Mouse (Mus musculus): ENCODE results near the gene Esrrg.

Esrrg gene

DNA sequence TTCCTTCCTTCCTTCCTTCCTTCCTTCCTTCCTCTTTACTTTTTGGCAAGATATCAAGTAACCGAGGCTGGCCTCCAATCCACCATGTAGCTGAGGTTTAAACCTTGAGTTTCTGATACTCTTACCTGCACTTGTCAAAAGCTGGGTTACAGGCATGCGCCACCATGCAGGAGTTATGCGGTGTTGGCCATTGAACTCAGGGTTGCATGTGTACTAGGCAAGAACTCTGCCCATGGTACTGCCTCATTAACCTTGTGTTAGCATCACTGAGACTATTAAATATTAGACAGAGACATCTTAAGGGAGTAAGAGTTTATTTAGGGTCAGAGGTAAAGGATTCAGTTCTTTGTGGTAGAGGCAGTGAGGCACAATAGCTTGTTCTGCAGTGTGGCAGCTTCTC, 161.6 kb downstream of the Esrrg start:
- DNase-seq (ENCODE audit: low read depth, low spot score), result no peak

DNA sequence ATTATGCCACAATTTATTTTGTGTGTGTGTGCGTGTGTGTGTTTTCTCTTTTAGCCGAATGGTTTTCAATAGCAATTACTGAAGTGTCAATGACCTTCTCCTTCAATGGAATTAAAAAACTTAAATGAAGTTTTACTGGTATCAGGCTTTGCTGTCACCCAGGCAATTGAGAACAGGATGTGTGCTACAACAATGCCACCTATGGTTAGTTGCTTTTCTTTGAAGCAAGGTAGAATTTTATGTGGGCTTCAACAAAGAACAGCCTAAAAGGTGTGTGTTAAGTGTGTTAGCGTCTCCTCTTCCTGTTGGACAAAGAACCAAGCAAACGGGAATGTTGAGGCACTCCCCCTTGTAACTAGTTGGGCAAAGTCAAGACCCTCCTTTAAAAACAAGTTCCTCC, 162.5 kb downstream of the Esrrg start:
- no peak for DNase-seq (ENCODE audit: low read depth, low spot score)

DNA sequence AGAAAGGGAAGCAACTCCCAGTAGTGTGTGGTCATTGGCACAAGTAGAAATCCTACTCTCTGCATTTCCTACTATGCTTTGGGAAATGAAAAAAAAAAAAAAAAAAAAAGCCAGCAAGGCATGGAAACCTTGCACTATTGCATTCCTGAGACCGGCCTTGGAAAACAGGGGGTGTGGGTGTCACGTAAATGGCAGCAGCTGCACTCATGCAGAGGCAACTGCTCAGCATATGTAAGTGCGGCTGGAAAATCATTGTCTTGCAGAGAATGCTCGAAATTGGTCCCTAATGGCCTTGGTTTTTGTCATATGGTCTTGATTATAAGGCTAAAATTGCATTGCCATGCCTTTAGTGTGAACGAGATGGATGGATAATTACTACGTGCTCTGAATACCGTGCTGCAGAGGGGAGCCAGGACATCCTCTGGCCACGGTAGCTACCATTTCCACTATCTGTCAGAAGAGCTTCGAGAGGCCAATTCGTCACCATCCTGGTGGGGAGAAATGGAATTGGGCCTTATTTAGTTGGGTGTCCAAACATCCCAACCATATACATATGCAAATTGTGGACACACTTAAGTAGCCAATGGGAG, 171.1 kb downstream of the Esrrg start:
- DNase-seq (ENCODE audit: low read depth, low spot score), result no peak

DNA sequence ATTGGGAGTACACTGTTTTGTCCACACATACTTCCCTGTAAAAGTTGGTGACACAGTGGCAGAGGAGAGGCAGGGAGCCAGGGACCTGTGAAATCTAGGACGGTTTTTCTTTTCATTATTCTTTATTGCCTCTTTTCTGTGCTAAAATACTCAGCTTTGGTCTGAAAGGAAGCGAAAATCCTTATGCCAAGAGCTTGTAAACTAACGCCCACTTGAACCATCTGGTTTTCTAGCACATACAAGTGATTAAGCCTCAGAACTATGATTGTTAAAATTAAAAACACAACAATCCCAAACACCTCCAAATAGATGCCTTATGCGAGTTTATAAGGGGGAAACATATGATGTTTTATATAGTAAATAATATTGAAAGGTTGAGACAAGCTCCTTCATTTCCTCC, 176.6 kb downstream of the Esrrg start:
- DNase-seq (ENCODE audit: low read depth, low spot score), result no peak

DNA sequence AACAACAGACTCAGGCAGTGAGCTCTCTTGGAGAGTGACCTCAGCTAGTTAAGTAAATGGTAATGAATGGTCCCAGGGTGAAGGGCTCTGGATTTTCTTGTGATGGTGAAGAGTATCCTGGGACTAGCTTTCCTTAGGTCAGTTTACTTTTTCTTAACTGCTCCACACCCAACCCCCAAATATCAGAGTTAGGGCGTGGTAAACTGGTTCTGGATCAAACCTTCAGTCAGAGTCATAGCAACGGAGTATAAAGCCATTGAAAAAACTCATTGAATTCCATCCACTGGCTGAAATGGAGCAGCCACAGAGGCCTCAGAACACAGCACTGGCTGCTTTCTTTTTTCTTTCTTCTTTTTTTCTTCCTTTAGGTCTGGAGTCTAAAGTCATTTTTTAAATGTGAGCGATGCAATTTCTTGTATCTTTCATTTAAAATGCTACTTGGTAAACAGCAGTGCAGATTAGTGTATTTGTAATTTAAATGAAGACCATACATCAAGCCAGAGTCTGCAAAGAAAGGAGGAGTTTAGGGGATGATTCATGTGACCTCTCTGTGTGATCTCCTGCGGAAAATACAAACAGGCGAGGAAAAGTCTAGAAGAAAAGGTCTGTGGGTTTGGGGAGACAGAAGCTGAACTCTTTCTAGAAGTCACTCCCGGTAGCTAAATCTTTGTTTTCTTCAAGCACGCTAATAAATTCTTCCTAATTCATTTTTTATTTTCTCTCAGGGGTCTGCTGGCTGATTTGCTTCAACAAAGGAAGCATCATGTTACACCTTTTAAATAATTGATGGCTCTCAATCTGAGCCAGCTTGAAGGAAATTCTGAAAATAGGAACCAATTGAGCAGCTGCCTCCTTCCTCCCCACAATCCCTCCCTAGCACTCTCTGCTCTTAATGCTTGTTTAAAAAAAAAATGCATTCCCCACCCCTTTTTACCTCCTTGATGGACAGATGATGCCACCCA, 178.7 kb downstream of the Esrrg start:
- DNase-seq (ENCODE audit: low read depth, low spot score), result no peak

GRCm38 (mm10) chr1:187794240-187794930, 185.8 kb downstream of the Esrrg start:
- no peak for DNase-seq (ENCODE audit: low read depth, low spot score)

DNA sequence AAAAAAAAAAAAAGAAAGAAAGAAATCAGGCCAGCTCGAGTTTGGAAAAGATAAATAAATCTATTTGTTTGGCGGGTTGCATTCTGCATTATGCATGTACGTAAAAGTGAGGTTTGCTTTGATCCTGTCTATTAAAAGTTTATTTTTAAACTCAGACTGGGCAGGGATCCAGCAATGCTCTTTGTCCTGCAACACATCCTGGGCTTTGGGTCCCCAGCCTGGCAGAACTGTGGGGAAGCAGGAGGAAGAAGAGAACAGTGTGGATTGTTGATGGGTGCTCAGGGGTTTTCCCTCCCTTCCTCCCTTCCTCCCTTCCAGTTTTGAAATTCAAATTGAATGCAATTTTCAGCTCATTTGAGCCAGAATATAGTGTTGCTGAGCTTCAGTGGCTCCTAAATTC, 187.0 kb downstream of the Esrrg start:
- DNase-seq (ENCODE audit: low read depth, low spot score), result no peak

DNA sequence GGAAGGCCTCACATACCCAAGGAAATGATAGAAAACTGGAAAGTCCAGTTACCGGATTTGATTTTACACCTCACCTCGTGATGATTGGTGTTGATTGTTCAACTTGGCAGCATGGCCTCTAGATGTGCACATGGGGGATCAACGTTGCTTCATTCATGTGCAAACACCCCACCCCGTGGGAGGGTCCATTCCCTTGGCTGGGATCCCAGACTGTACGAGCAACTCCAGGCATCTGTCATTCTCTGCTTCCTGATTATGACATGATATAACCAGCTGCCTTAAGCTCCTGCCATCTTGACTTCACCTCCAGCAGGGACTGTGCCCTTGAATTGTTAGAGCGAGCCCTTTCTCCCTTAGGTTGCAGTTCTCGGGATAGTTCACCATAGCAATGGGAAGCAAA, 190.7 kb downstream of the Esrrg start:
- no peak for DNase-seq (ENCODE audit: low read depth, low spot score)

- no peak for DNase-seq (ENCODE audit: low read depth, low spot score)
These were observed 192.2 kb downstream of the Esrrg start for GRCm38 (mm10) chr1:187800761-187801160.

GRCm38 (mm10) chr1:187803566-187803965, 195.0 kb downstream of the Esrrg start:
- no peak for DNase-seq (ENCODE audit: low read depth, low spot score)

GRCm38 (mm10) chr1:187803997-187804396, 195.4 kb downstream of the Esrrg start:
- no peak for DNase-seq (ENCODE audit: low read depth, low spot score)

GRCm38 (mm10) chr1:187805001-187805400, 196.4 kb downstream of the Esrrg start:
- DNase-seq (ENCODE audit: low read depth, low spot score), result no peak

DNA sequence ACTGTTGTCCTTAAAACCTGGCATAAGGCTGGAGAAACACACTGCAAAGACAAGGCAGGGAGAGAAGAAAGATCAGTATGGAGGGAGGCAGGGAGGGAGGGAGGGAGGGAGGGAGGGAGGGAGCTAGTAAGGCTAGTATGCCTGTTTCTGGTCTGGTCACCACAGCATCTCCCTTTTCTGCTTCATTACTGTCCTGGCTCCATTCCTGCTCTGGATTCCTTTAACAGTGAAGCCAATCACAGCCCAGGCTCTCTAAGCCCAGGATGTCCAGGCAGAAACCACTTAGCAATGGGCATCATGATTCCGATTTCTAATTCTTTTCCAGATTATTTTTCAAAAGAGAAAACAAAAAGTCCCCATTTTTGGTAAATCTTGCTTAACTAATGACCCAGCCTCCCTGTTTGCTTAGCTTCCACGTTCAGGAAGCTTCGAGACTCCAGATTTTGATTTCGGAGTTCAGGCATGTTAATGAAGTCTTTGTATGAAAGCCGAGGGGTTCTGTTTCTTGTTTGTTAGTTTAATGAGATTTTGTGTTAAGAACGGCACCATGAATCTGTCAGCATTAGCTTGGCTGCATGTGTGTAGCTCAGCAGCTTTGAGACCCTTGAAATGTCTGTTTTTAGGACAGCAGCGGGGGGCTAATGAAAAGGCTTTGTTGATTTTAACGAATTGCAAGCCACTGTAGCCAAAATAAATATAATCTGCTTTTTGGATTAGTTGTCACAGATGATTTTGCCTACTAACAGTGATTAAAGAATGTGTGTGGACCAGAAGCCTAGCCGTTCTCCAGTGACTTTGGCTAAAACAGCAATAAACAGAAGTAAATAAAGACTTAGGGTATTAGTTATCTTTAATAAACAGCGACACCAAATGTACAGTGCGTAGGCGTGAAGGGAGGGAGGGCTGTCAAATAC, 199.1 kb downstream of the Esrrg start:
- DNase-seq (ENCODE audit: low read depth, low spot score), result no peak

DNA sequence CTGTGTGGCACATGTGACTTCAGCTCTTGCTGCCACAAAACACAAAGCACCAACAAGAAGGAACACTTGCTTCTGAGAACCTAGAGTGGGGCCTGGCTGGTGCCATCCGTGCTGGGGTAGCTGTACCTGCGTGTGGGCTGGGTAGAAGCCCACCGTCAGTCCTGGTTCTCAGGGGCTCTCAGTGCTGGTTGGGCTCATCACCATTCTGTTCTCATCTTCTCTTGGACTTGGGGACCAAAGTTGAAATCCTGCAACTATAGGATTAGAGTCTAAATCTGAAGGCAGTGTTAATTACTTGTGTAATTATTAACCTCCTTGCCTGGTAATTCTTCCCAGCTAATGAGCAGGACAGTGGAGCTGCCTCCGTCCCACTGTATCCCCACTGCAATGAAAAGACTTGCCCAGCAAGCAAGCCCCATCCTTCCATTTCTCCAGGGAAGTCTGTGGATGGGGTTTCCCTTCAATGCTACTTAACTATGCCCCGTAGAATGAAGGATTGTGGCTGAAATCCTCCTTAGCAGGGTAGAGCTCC, 199.9 kb downstream of the Esrrg start:
- no peak for DNase-seq (ENCODE audit: low read depth, low spot score)

DNA sequence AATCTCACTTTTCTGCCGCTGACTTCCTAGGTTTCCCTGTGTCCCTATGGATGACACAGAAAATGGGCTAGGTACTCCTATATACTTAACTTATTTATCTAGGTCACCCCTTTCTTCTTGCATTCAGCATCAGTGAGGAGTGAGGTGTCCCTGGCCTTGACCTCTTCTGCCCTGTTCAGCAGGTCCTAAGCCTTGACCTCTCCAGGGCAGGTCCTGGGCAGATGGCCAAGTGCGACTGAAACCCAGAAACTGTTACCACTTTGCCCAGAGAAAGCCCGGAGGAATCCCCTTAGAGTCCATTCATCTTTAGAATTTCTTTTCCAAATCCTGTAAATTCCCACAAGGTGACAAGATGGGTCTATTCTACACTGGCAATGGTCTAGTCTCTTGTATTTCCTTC, 201.0 kb downstream of the Esrrg start:
- DNase-seq (ENCODE audit: low read depth, low spot score), result no peak

- no peak for DNase-seq (ENCODE audit: low read depth, low spot score)
These were observed 210.8 kb downstream of the Esrrg start for GRCm38 (mm10) chr1:187819406-187819805.

GRCm38 (mm10) chr1:187821368-187821811, 212.8 kb downstream of the Esrrg start:
- DNase-seq (ENCODE audit: low read depth, low spot score), result no peak

DNA sequence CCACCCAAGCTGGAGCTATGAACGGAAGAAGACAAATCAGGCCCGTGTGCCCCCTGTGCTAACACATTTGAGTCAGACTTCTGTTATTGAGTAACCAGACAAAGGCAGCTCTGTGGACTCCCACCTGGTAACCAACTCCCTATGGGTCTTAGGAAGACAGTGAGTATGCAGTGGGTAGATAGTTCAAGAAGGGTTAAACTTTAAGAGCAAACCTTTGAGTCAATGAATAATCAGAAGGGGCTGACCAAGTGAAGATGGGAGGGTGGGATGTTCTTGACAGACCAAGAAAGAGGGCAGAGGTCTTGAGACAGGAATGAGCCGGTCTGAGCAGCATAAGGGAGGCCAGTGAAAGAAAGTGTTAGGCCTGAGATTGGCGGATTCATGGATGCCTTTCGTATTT, 214.8 kb downstream of the Esrrg start:
- no peak for DNase-seq (ENCODE audit: low read depth, low spot score)

- DNase-seq (ENCODE audit: low read depth, low spot score), result no peak
These were observed 217.0 kb downstream of the Esrrg start for GRCm38 (mm10) chr1:187825421-187826097.

DNA sequence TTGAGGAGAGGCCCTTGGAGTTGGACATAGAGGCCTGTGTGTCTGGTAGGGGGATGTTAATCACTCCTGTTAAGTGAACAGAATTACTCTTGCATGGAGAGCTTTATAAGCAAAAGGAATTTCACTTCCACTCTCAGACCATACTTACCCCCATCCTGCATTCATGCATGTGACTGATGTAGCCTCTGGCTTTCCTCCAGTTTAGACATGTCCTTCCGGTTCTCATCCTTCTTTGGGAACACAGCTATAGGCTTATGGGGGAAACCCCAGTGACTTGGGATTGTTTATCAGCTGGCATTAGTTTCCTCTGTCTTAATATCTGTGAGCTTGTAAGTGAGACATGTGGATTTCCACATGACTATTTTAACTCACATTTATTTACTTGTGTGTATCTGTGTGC, 217.5 kb downstream of the Esrrg start:
- no peak for DNase-seq (ENCODE audit: low read depth, low spot score)

- DNase-seq (ENCODE audit: low read depth, low spot score), result no peak
These were observed 218.3 kb downstream of the Esrrg start for GRCm38 (mm10) chr1:187826869-187827268.

Data from CD4-positive, CD25-positive, alpha-beta regulatory T cell, adult 2 months (primary cell).